ENCODE assay signal across 8 mouse cellular contexts in the genomic region with DNA sequence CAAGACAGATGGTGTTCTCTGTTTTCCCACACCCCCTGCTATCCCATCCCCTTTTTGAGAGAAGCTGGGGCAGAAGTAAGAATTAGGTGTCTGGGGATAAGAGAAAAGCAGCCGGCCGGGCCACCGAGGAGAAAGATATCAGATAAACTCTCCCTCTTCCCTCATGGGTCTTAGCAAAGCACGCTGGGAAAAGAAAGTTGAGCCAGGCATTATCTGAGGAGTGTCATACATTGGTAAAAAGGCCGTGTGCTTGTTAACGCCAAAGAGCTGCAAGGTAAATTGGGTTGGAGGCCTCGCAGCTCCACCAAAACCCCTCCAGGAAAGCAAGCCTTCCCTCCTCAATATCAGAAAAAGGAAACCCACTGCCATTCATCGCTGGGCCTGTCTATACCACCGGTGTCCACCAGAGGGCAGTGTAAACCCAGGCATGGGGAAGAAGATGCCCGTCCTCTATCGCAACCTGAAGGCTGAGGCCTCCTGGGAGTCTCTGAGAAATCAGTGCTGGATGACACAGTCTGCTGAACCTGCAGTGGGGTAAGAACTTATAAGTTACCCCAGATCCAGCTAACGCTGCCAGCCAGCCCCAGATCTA. TPM values are rescaled to one million over a fixed set of nuclear protein-coding genes. Genes with fewer than 3 reads are reported as not detected.
DNase-seq lines count a peak whose midpoint lies in the region; ATAC-seq and TF ChIP-seq lines count a peak whose summit lies in the region.

No protein-coding gene starts in this region.

- H3K36me3 ChIP-seq in embryonic facial prominence, embryonic 10.5 days (replicated peaks): no peaks in the 10 kb centered on the region
- H3K36me3 ChIP-seq in heart, embryonic 13.5 days: no peaks in the 10 kb centered on the region
- no peaks in the 10 kb centered on the region for H3K36me3 ChIP-seq in liver, postnatal 0 days (replicated peaks; ENCODE audit: insufficient read depth, low read length)

- no peak overlapping the region for H3K4me2 ChIP-seq in heart, embryonic 13.5 days
- peak overlapping the region; percentile 38; the same call in 1 of the 2 replicates for H3K4me2 ChIP-seq in liver, postnatal 0 days (ENCODE audit: low read depth, low read length)

- TF ChIP-seq EP300 in liver, postnatal 0 days (IDR thresholded peaks at IDR 0.05; ENCODE audit: low read depth): no peak

- peak; percentile 89 for DNase-seq in CD4-positive, CD25-positive, alpha-beta regulatory T cell, adult 2 months (ENCODE audit: low read depth, low spot score)
- peak; percentile 82 for DNase-seq in adrenal gland, postnatal 25 days
- DNase-seq in embryonic facial prominence, embryonic 10.5 days (ENCODE audit: low spot score): peak; percentile 89
- peak; percentile 89 to 90 for DNase-seq in kidney, postnatal 4 days
- DNase-seq in liver, postnatal 0 days: peak; percentile 86
- peak; percentile 74 for DNase-seq in ovary, postnatal 10 days (ENCODE audit: low spot score)
- DNase-seq in thymus, postnatal 0 days (ENCODE audit: low spot score): peak; percentile 86

- H3K9me3 ChIP-seq in embryonic facial prominence, embryonic 10.5 days: peaks cover 10% of the 10 kb centered on the region; the same call in 1 of the 2 replicates
- 0 out of 2 replicates have a peak, but pooled peaks cover 5% of the 10 kb centered on the region for H3K9me3 ChIP-seq in heart, embryonic 13.5 days
- no peaks in the 10 kb centered on the region for H3K9me3 ChIP-seq in liver, postnatal 0 days (ENCODE audit: low read length)

- H3K4me3 ChIP-seq in embryonic facial prominence, embryonic 10.5 days: no peak overlapping the region
- H3K4me3 ChIP-seq in heart, embryonic 13.5 days: no peak overlapping the region
- no peak overlapping the region for H3K4me3 ChIP-seq in liver, postnatal 0 days (ENCODE audit: low read depth, low read length)

- peak overlapping the region; percentile 9; the same call in 1 of the 2 replicates for H3K9ac ChIP-seq in heart, embryonic 13.5 days
- H3K9ac ChIP-seq in liver, postnatal 0 days (replicated peaks): no peak overlapping the region

- peak; percentile 98 for TF ChIP-seq CTCF in liver, postnatal 0 days (IDR thresholded peaks at IDR 0.05; ENCODE audit: low read depth)

- no peak overlapping the region for H3K27ac ChIP-seq in embryonic facial prominence, embryonic 10.5 days (replicated peaks)
- H3K27ac ChIP-seq in heart, embryonic 13.5 days (replicated peaks): no peak overlapping the region
- no peak overlapping the region for H3K27ac ChIP-seq in liver, postnatal 0 days (ENCODE audit: low read depth)

- peaks cover 17% of the 10 kb centered on the region for H3K4me1 ChIP-seq in embryonic facial prominence, embryonic 10.5 days
- H3K4me1 ChIP-seq in heart, embryonic 13.5 days: peaks cover 8% of the 10 kb centered on the region; the same call in 1 of the 2 replicates
- peaks cover 6% of the 10 kb centered on the region; the same call in 1 of the 2 replicates for H3K4me1 ChIP-seq in liver, postnatal 0 days (ENCODE audit: insufficient read depth)

- peaks cover 53% of the 10 kb centered on the region for H3K27me3 ChIP-seq in embryonic facial prominence, embryonic 10.5 days (replicated peaks; ENCODE audit: low read depth, poor library complexity, severe bottlenecking)
- H3K27me3 ChIP-seq in heart, embryonic 13.5 days (replicated peaks): peaks cover 39% of the 10 kb centered on the region
- peaks cover 20% of the 10 kb centered on the region for H3K27me3 ChIP-seq in liver, postnatal 0 days (ENCODE audit: insufficient read depth, low read length)

- ATAC-seq in heart, embryonic 13.5 days (ENCODE audit: extremely low read depth, insufficient number of reproducible peaks, low FRiP score, low TSS enrichment): no peak
- no peak for ATAC-seq in liver, postnatal 0 days

- WGBS in embryonic facial prominence, embryonic 10.5 days: 20% methylated on average over 12 of the region's 12 CpGs
- 6% methylated on average over 12 of the region's 12 CpGs for WGBS in heart, embryonic 13.5 days
- 8% methylated on average over 12 of the region's 12 CpGs for WGBS in liver, postnatal 0 days (ENCODE audit: insufficient replicate concordance)

RNA-seq across cellular contexts. Expression of a gene that starts 3.1 kb away (rescaled TPM):
- total RNA-seq in adrenal gland, postnatal 25 days (2021): 0.24 TPM in 1 of 2 replicates, not detected in the other
- 0.39 and 0.55 TPM in 2 replicates for polyA plus RNA-seq in embryonic facial prominence, embryonic 10.5 days (2016; fragmentation: Nextera tagmentation; extraction: Ambion mirVana)
- 0.98 and 1.1 TPM in 2 replicates for polyA plus RNA-seq in heart, embryonic 13.5 days (2015; fragmentation: Nextera tagmentation; extraction: Ambion mirVana)
- polyA plus RNA-seq in liver, postnatal 0 days (2015; fragmentation: Nextera tagmentation; extraction: Ambion mirVana): not detected in 2 replicates
- 0.37 and 0.65 TPM in 2 replicates for polyA plus RNA-seq in thymus, postnatal 0 days (2015; fragmentation: Nextera tagmentation; extraction: Ambion mirVana)

RNA-seq across cellular contexts. Expression of a gene that starts 28.3 kb away (rescaled TPM):
- 17.1 and 19.6 TPM in 2 replicates for total RNA-seq in adrenal gland, postnatal 25 days (2021)
- 33.7 and 36.0 TPM in 2 replicates for polyA plus RNA-seq in embryonic facial prominence, embryonic 10.5 days (2016; fragmentation: Nextera tagmentation; extraction: Ambion mirVana)
- polyA plus RNA-seq in heart, embryonic 13.5 days (2015; fragmentation: Nextera tagmentation; extraction: Ambion mirVana): 19.8 and 22.3 TPM in 2 replicates
- polyA plus RNA-seq in liver, postnatal 0 days (2015; fragmentation: Nextera tagmentation; extraction: Ambion mirVana): 4.2 and 4.8 TPM in 2 replicates
- 26.9 and 27.7 TPM in 2 replicates for polyA plus RNA-seq in thymus, postnatal 0 days (2015; fragmentation: Nextera tagmentation; extraction: Ambion mirVana)

RNA-seq across cellular contexts. Expression of a gene that starts 44.8 kb away (rescaled TPM):
- total RNA-seq in adrenal gland, postnatal 25 days (2021): 42.3 and 44.1 TPM in 2 replicates
- 66.7 and 68.9 TPM in 2 replicates for polyA plus RNA-seq in embryonic facial prominence, embryonic 10.5 days (2016; fragmentation: Nextera tagmentation; extraction: Ambion mirVana)
- polyA plus RNA-seq in heart, embryonic 13.5 days (2015; fragmentation: Nextera tagmentation; extraction: Ambion mirVana): 48.1 and 48.2 TPM in 2 replicates
- 20.9 and 21.7 TPM in 2 replicates for polyA plus RNA-seq in liver, postnatal 0 days (2015; fragmentation: Nextera tagmentation; extraction: Ambion mirVana)
- 77.0 and 86.8 TPM in 2 replicates for polyA plus RNA-seq in thymus, postnatal 0 days (2015; fragmentation: Nextera tagmentation; extraction: Ambion mirVana)

RNA-seq across cellular contexts. Expression of a gene that starts 44.9 kb away (rescaled TPM):
- not detected in 2 replicates for total RNA-seq in adrenal gland, postnatal 25 days (2021)
- polyA plus RNA-seq in embryonic facial prominence, embryonic 10.5 days (2016; fragmentation: Nextera tagmentation; extraction: Ambion mirVana): 1.1 TPM in 2 replicates
- polyA plus RNA-seq in heart, embryonic 13.5 days (2015; fragmentation: Nextera tagmentation; extraction: Ambion mirVana): 0.15 and 0.27 TPM in 2 replicates
- polyA plus RNA-seq in liver, postnatal 0 days (2015; fragmentation: Nextera tagmentation; extraction: Ambion mirVana): not detected in 2 replicates
- 1.3 and 3.0 TPM in 2 replicates for polyA plus RNA-seq in thymus, postnatal 0 days (2015; fragmentation: Nextera tagmentation; extraction: Ambion mirVana)
